Mouse (Mus musculus) E14TG2a.4 (cell line): ENCODE results near the gene Ttc22.

Experiments used
- CTCF ChIP-seq: conservative IDR thresholded peaks from 2 replicates; pipeline ENCODE4 v1.5.1; 2014; ENCODE audit warnings: low read length
- POU5F1 ChIP-seq: IDR thresholded peaks from 2 replicates; pipeline ENCODE4 v1.6.1; 2014; ENCODE audit warnings: low read length, borderline replicate concordance

DNA sequence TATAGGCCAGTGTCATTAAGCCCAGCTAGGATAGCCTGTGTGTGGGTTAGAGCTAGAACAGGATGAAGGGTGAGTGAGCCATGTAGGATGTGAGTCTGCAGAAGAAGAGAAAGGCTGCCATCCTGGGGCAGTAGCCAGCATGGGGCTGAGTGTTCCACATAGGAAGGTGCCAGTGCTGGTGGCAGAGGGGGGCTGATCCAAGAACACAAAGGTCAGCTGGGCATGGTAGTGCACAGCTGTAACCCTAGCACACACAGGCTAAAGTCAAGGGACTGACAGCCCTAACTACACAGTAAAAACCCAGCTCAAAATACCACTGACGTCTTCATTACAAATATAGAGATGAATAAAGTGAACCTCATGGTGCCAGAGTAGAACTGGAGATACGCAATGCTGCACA, 44.3 kb downstream of the Ttc22 start:
- TF ChIP-seq CTCF = no peak
- TF ChIP-seq POU5F1 = no peak
